Mouse (Mus musculus): ENCODE data around the gene Wdhd1. TPM values are rescaled to one million over a fixed set of nuclear protein-coding genes. Genes with fewer than 3 reads are reported as not detected.

The Wdhd1 gene
- polyA plus RNA-seq, 1 experiment from 2014 or later: 36.9 TPM

DNA sequence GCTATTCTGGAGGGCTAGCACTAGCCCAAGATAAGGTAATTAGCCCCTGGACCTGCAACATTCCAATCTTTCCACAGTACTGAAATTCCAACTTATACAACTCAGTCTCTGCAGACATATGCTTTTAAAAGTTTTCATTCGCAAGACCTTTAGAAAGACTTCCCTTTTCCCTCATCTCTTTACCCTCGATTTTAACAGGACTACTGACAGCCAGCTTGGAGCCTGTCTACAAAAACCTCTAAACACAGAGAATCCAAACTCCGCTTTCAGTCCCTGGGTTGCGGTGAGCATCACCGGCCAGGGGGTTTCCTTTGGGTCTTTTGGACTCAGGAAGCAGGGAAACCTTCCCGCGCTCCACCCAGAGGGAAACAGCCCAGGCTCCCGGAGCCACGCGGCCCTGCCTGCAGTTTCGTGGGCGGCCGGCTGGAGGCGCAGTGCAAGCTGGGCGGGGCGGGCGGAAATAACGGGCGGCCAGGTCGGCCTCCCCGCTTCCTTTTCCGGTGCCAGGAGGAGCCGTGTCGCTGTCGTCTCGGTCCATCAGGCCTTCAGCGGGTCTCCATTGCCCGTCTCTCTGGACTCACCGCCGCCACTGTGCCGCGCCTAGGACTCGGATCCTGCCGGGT lies 21.2 kb upstream of the Wdhd1 start, which contains the start of gene Mapk1ip1l:
Gene Mapk1ip1l, plus strand, starts transcription at position 482 of the 623 bp plus-strand sequence.
- no peaks in the 10 kb centered on the region for H3K27me3 ChIP-seq (ENCODE audit: insufficient read depth, poor library complexity, severe bottlenecking)
- peaks cover 23% of the 10 kb centered on the region for H3K4me1 ChIP-seq (replicated peaks)
- peaks cover 28% of the 10 kb centered on the region for H3K36me3 ChIP-seq
- H3K9me3 ChIP-seq: no peaks in the 10 kb centered on the region
- H3K27ac ChIP-seq: peak within 1 kb of the TSS; percentile 100
- WGBS: 2% methylated on average over 34 of the region's 34 CpGs
- peak; percentile 95 for DNase-seq (ENCODE audit: low spot score)
- H3K4me3 ChIP-seq: peak within 1 kb of the TSS; percentile 99

DNA sequence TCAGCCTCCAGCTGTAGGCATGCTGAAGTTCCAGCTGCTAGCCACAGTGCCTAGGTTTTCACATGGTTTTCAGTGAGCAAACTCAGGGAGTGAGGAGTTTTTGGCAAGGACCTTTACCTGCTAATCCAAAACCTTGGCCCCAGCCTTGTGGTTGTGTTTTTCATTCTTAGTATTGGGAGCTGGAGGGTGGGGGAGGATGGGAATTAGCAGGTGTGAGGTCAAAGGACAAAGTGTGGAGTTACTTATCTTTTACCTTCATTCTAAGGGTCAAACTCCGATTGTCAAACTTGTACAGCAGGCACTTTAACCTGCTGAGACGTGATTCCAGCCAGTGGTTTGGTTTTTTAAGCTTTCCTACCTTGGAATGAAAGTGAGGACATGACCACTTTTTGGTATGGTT lies 19.6 kb upstream of the Wdhd1 start:
- DNase-seq (ENCODE audit: low spot score): no peak
- Histone ChIP-seq H3K4me1 (replicated peaks) (peaks cover 23% of the 10 kb centered on the region), H3K9me3 (no peaks in the 10 kb centered on the region), H3K4me3 (no peak overlapping the region), H3K27me3 (ENCODE audit: insufficient read depth, poor library complexity, severe bottlenecking) (no peaks in the 10 kb centered on the region), H3K36me3 (peaks cover 12% of the 10 kb centered on the region), H3K27ac (no peak overlapping the region)
- WGBS: 70% methylated on average over 2 of the region's 2 CpGs

DNA sequence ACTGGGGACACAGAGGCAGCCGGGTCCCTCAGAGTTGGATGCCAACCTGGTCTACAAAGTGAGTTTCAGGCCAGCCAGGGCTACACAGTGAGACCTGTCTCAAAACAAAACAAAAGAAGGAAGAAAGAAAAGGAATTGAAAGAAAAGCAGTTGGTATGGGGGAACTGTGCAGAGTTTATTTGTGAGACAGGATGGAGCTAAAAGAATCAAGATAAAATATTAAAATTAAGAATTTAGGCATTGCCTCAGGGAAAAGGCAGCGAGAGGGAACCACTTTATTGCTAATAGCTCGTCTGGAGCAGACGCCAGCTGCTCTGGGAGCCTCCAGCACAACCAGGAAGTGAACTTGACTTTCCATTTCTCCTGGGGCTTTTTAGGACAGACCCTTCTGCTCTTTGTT lies 17.5 kb upstream of the Wdhd1 start:
- no peak overlapping the region for H3K27ac ChIP-seq
- DNase-seq (ENCODE audit: low spot score): no peak
- H3K27me3 ChIP-seq (ENCODE audit: insufficient read depth, poor library complexity, severe bottlenecking): no peaks in the 10 kb centered on the region
- 69% methylated on average over 4 of the region's 4 CpGs for WGBS
- no peak overlapping the region for H3K4me3 ChIP-seq
- peaks cover 11% of the 10 kb centered on the region; the same call in 1 of the 2 replicates for H3K4me1 ChIP-seq (replicated peaks)
- H3K36me3 ChIP-seq: peaks cover 17% of the 10 kb centered on the region
- no peaks in the 10 kb centered on the region for H3K9me3 ChIP-seq

DNA sequence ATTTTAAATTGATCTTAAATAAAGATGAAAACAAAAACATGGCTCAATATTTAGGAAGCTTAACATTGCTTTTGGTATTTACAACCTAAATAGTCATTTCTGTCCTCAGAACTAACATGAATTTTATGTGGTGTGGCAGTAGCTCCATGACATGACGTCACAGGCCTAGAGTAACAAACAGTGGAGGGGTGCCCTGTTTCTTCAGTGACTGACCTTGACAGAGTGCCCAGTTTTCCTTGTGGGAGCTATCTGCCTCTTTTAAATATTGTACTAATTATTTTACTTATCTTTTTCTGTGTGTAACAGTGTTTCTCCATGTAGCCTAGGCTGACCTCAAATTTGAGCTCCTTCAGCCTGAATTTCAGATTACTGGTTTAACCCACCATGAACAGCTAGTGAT lies 15.1 kb upstream of the Wdhd1 start:
- no peaks in the 10 kb centered on the region for H3K9me3 ChIP-seq
- H3K36me3 ChIP-seq: peaks cover 17% of the 10 kb centered on the region
- no peak overlapping the region for H3K27ac ChIP-seq
- WGBS: 88% methylated on average over 1 of the region's 1 CpGs
- H3K4me3 ChIP-seq: no peak overlapping the region
- no peak for DNase-seq (ENCODE audit: low spot score)
- H3K4me1 ChIP-seq (replicated peaks): no peaks in the 10 kb centered on the region; the same call in 1 of the 2 replicates
- no peaks in the 10 kb centered on the region for H3K27me3 ChIP-seq (ENCODE audit: insufficient read depth, poor library complexity, severe bottlenecking)

DNA sequence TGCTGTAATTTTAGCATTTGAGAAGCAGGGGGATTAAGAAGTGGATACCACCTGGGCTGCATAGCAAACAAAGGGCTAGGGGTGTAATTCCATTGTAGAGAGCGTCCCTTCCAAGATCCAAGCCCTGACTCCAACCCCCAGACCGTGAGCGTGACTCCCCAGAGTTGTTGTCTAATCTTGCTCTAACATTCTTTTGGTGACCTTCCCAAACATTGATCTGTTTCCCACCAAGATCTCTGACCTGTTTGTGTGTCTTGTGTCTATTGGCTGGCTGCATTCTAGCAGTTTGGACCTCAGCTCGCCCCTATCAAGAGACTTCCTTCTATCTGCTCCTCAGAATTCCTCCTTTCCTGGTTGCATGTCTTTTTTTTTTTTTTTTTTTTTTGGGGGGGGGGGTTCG lies 10.4 kb upstream of the Wdhd1 start:
- Histone ChIP-seq H3K9me3 (no peaks in the 10 kb centered on the region), H3K36me3 (peaks cover 23% of the 10 kb centered on the region), H3K4me1 (replicated peaks) (no peaks in the 10 kb centered on the region), H3K4me3 (no peak overlapping the region), H3K27me3 (ENCODE audit: insufficient read depth, poor library complexity, severe bottlenecking) (no peaks in the 10 kb centered on the region), H3K27ac (no peak overlapping the region)
- WGBS: 85% methylated on average over 5 of the region's 5 CpGs
- no peak for DNase-seq (ENCODE audit: low spot score)

DNA sequence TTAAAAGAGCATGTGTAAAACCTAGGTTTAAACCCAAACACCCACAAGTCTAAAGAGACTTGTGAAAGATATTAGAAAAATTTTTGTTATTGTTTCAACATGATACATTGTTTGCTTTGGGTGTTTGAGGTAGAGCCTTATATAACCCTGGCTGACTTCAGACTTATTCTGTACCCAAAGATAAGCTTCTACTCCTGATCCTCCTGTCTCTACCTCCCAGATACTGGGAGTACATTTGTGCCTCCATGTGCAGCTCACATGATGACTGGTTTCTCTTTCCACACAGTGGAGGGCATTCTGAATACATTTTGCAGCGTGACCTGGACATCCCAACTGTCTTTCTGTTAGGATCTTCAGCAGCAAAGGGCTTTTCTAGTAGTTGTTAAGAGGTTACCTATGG lies 9.6 kb upstream of the Wdhd1 start:
- no peaks in the 10 kb centered on the region for H3K9me3 ChIP-seq
- WGBS: 85% methylated on average over 1 of the region's 1 CpGs
- no peak overlapping the region for H3K4me3 ChIP-seq
- H3K27me3 ChIP-seq (ENCODE audit: insufficient read depth, poor library complexity, severe bottlenecking): no peaks in the 10 kb centered on the region
- H3K27ac ChIP-seq: no peak overlapping the region
- peaks cover 23% of the 10 kb centered on the region for H3K36me3 ChIP-seq
- DNase-seq (ENCODE audit: low spot score): no peak
- no peaks in the 10 kb centered on the region for H3K4me1 ChIP-seq (replicated peaks)

DNA sequence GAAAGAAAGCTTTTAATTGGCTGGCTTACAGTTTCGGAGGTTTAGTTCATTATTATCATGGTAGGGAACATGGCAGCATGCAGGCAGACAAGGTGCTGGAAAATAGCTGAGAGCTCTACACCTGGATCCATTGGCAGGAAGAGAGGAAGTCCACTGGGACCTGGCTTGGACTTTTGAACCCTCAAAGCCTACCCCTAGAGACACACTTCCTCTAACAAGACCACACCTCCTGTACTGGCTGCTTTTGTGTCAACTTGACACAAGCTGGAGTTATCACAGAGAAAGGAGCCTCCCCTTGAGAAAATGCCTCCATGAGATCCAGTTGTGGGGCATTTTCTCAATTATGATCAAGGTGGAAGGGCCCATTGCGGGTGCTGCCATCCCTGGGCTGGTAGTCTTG lies 8.6 kb upstream of the Wdhd1 start:
- Histone ChIP-seq H3K27me3 (ENCODE audit: insufficient read depth, poor library complexity, severe bottlenecking) (no peaks in the 10 kb centered on the region), H3K27ac (no peak overlapping the region), H3K36me3 (peaks cover 19% of the 10 kb centered on the region), H3K4me3 (no peak overlapping the region), H3K4me1 (replicated peaks) (no peaks in the 10 kb centered on the region), H3K9me3 (no peaks in the 10 kb centered on the region)
- no peak for DNase-seq (ENCODE audit: low spot score)
- 98% methylated on average over 2 of the region's 2 CpGs for WGBS

DNA sequence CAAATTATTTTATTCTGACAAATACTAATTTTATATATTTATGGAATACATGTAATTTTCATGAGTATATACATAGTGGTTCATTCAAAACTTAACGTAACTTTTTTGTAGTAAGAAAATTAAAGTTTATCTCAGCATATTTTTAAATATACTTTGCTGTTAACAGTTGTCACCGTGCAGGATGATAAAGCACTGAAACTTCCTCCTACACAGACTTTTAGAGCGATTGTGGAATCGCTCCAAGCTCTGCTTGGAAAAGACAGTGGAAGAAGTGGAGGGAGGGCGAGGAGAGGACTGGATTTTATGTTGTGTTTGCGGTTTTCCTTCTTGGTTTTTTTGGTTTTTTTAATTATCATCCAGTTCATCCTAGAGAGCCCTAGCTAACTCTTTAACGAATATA lies 6.9 kb upstream of the Wdhd1 start:
- Histone ChIP-seq H3K4me1 (replicated peaks) (no peaks in the 10 kb centered on the region), H3K27ac (no peak overlapping the region), H3K27me3 (ENCODE audit: insufficient read depth, poor library complexity, severe bottlenecking) (no peaks in the 10 kb centered on the region), H3K9me3 (no peaks in the 10 kb centered on the region), H3K4me3 (no peak overlapping the region), H3K36me3 (peaks cover 14% of the 10 kb centered on the region)
- DNase-seq (ENCODE audit: low spot score): no peak
- 95% methylated on average over 7 of the region's 7 CpGs for WGBS

DNA sequence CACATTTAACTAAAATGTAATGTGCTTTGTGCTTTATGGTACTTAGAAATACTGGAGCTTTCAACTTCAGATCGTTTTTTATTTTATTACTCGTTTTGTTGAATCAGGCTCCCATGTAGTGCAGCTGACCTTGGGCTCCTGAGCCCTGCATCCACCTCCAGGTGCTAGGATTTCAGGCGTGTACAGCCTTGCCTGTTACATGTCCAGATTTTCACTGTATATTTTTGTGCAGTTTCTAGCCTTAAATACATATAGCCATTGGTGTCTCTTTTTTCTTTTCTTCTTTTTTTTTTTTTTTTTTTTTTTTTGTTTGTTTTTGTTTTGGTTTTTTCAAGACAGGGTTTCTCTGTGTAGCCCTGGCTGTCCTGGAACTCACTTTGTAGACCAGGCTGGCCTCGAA lies 4.9 kb upstream of the Wdhd1 start:
- DNase-seq (ENCODE audit: low spot score): no peak
- no peaks in the 10 kb centered on the region for H3K27me3 ChIP-seq (ENCODE audit: insufficient read depth, poor library complexity, severe bottlenecking)
- 94% methylated on average over 4 of the region's 4 CpGs for WGBS
- H3K36me3 ChIP-seq: peaks cover 14% of the 10 kb centered on the region
- no peak overlapping the region for H3K27ac ChIP-seq
- H3K9me3 ChIP-seq: no peaks in the 10 kb centered on the region
- no peak overlapping the region for H3K4me3 ChIP-seq
- peaks cover 9% of the 10 kb centered on the region for H3K4me1 ChIP-seq (replicated peaks)

DNA sequence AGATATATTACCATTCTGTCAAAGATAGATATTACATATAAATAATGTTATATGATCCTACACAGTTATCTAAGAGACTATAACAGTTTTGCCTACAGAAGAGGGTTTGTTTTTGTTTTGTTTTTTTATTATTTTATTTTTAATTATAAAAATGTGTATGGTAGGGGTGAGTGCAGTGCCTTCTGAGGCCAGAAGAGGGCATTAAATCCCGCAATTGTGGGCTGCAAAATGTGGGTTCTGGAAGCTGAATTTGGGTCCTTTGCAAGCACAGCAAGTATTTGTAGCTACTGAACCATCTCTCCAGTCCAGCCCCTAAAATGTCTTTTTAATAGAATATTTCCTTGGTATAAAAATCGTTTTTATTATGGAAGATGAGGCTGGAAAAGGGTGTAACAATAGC lies 2.4 kb upstream of the Wdhd1 start:
- peaks cover 22% of the 10 kb centered on the region for H3K4me1 ChIP-seq (replicated peaks)
- H3K4me3 ChIP-seq: no peak overlapping the region
- no peak for DNase-seq (ENCODE audit: low spot score)
- H3K27me3 ChIP-seq (ENCODE audit: insufficient read depth, poor library complexity, severe bottlenecking): no peaks in the 10 kb centered on the region
- H3K27ac ChIP-seq: no peak overlapping the region
- peaks cover 14% of the 10 kb centered on the region for H3K36me3 ChIP-seq
- 79% methylated on average over 2 of the region's 2 CpGs for WGBS
- no peaks in the 10 kb centered on the region for H3K9me3 ChIP-seq

DNA sequence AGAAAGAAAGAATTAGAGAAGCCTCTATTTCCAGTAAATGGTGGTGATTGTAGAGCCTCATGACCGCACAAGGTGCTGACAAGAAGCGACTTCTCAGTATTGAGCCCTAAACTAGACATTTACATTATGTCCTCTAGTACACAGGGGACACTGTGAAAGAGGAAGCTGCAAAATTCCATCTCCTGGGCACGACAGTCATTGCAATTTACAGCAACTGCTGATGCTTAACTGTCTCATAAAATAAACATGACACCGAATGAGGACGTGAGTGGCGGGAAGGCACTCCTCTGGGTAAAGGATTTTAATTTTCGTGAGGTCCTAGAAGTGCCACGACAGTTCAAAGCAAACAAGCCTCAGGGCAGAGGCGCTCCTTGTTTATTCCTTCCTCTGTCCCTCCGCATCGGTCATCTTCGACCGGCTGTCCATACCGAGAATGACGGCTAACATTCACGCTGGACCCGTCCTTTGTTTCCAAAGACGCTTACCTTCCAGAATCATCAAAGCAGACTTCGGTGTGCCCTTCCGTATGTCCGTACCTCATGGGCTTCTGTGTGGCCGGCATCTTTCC lies 537 bp downstream of the Wdhd1 start:
- Histone ChIP-seq H3K9me3 (no peaks in the 10 kb centered on the region), H3K36me3 (peaks cover 43% of the 10 kb centered on the region), H3K4me3 (peak overlapping the region; percentile 83), H3K27me3 (ENCODE audit: insufficient read depth, poor library complexity, severe bottlenecking) (no peaks in the 10 kb centered on the region), H3K27ac (peak overlapping the region; percentile 97), H3K4me1 (replicated peaks) (peaks cover 22% of the 10 kb centered on the region)
- DNase-seq (ENCODE audit: low spot score): no peak
- 2% methylated on average over 22 of the region's 22 CpGs for WGBS

DNA sequence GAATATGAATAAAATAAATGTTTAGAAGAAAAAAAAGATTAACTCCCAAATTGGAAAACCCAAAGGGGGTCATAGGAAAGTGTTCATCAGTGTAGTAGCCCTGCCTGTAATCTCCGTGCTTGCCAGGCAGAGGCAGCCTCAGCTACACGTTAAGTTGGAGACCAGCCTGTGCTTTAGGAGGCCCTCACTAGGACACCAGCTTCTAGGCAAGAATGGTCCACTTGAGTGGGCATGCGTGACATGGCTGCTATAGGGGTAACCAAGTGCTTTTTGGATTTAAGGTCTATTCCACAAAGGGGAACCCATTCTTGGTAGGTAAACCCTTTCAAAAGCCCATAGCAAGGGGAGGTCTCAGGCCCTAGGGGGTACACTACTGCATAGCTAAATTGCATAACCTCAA lies 1.2 kb downstream of the Wdhd1 start:
- Histone ChIP-seq H3K27ac (peak overlapping the region; percentile 51; the same call in 1 of the 2 replicates), H3K4me3 (peak overlapping the region; percentile 83), H3K36me3 (peaks cover 50% of the 10 kb centered on the region), H3K4me1 (replicated peaks) (peaks cover 22% of the 10 kb centered on the region), H3K9me3 (no peaks in the 10 kb centered on the region), H3K27me3 (ENCODE audit: insufficient read depth, poor library complexity, severe bottlenecking) (no peaks in the 10 kb centered on the region)
- peak; percentile 16 for DNase-seq (ENCODE audit: low spot score)
- WGBS: 34% methylated on average over 3 of the region's 3 CpGs

DNA sequence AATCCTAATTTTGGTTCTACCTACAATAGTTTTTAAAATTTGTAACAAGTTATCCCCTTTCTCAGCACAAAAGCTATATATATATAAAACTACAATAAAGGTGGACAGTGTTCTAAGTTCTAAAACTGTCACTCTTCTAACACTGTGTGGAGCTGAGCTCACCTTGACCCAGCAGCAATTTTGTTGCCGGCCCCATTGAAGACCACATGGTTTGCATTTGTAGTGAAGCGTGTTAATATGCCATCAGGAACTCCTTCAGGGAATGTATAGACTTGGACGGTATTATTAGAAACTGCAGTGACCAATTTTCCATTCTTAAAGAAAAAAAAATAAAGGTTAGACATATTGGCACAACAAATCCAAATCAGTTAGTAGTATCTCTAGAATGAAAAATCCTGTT lies 2.9 kb downstream of the Wdhd1 start:
- no peak overlapping the region for H3K4me3 ChIP-seq
- 83% methylated on average over 3 of the region's 3 CpGs for whole genome bisulfite sequencing
- no peak overlapping the region for H3K27ac ChIP-seq
- DNase-seq (ENCODE audit: low spot score): no peak
- peaks cover 22% of the 10 kb centered on the region for H3K4me1 ChIP-seq (replicated peaks)
- H3K36me3 ChIP-seq: peaks cover 59% of the 10 kb centered on the region
- no peaks in the 10 kb centered on the region for H3K27me3 ChIP-seq (ENCODE audit: insufficient read depth, poor library complexity, severe bottlenecking)
- no peaks in the 10 kb centered on the region for H3K9me3 ChIP-seq

All from hindbrain, embryonic 10.5 days (tissue).